Mouse (Mus musculus) embryo, embryonic 10 days (tissue): ENCODE results near the gene Nxf1.

Experiments
- DNase-seq: peaks from one replicate; pipeline ENCODE4 v3.0.0-alpha.2; 2015; ENCODE audit warnings: low spot score

The Nxf1 gene

GRCm38 (mm10) chr19:8819596-8820423 lies 62.9 kb downstream of the Nxf1 start, which contains the start of gene Hnrnpul2:
Gene Hnrnpul2 (plus strand): TSS chr19:8820010.
- peak; percentile 99 for DNase-seq
